Mouse (Mus musculus) kidney, adult 18-20 months (tissue): ENCODE results near the gene Fut2.
"Not testable (repeated sequence)": the region's sequence is repeated elsewhere in the genome, so short reads cannot be mapped to it uniquely, and the experiment has no call there.

Experiments
- DNase-seq: peaks from one replicate; pipeline ENCODE4 v3.0.0; 2021

Gene Fut2

DNA sequence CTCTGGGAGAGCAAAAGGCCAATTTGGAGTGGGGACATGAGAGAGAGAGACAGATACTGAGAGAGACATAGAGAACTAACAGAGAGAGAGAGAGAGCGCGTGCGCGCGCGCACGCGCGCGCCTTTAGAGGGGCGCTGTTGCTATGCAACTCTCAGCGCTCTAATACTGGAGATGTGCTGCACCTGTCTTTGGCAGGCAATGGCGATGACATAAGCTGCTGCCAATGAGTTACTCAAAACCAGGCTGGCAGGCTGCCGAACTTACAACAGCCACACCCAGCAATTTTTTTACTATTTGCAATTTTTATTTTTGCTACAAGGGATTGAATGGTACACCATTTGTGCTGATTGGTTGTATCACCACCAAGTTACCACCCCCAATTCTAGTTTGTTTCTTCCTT lies 1.6 kb upstream of the Fut2 start:
- no peak for DNase-seq

DNA sequence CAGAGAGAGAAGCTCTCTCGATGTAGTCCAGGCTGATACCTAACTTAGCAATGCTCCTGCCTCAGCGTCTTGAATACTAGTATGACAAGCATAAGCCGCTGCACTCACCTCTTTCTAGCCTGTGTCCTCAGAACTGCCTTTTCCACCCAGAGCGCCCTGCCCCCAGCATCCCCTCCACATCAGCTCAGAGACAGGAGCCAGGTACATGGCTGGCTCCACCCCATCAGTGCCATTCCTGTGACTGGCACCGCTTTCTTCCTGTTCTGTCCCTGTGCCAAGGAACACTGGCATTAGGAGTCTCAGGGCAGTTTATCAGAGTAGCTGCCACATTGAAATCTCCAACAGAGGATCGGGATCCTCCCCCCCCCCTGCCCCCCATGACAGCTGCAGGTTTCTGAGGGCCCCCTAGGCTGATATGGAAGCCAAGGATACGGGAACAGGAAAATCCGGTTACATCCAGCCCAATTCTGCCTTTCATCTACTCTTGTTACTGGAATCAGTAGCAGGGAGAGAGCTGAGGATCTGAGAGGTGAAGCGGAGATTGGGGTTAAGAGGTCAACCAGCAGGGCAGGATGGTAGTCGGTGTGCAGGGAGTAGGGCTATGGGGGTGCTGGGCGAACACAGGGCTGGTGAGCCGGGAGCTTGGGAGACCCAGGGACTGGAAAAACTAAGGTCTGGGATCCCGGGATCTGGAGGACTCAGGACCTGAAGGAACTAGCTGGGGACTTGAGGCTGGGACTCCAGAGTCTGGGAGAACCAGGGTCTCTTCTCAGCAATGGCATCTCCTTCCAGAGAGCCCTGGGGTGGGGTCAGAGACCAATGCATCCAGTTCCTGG lies 673 bp downstream of the Fut2 start:
- no peak for DNase-seq

DNA sequence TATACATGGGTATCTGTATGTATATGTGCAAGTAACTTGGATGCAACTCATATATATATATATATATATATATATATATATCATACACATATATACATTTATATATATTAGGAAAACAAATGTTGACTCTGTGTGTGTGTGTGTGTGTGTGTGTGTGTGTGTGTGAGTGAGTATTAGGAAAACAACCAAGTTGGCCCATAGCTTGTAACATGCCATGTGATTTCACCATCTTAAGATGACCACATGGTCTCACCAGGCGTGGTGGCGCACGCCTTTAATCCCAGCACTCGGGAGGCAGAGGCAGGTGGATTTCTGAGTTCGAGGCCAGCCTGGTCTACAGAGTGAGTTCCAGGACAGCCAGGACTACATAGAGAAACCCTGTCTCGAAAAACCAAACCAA lies 4.5 kb downstream of the Fut2 start:
- DNase-seq, result not testable (repeated sequence)

DNA sequence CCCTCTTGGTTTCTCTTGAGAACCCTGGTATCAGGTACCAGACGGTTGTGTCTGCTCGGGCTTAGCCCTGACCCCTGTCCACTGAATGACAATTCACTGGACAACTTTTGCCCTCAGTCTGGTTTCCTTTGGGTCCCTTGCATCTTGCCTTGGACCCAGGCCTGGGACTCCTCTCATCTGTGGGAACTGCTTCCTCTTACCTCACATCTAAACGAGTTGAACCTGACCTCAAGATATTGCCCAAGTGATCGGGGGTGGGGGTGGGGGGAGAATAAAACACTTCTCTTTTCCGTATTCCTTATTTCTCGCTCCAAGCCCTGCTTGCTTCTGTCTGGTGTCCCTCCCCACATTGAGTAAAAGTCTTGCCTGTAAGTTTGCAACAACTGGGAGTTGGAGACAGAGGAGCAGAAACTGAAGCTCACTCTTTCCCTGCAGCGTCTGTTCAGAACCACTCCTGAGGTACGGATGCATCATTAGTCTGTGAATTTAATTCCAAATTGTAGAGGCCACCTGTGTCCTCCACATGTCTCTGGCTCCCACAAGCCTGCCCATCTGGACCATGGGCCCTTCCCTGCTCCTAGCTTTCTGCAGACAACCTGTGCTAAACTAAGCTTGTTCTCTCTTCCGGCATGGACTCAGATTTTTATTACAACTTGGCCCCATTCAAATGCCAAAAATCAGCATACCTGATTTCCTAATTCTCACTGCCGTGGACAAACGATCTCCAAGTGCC lies 5.3 kb downstream of the Fut2 start:
- DNase-seq, result no peak

DNA sequence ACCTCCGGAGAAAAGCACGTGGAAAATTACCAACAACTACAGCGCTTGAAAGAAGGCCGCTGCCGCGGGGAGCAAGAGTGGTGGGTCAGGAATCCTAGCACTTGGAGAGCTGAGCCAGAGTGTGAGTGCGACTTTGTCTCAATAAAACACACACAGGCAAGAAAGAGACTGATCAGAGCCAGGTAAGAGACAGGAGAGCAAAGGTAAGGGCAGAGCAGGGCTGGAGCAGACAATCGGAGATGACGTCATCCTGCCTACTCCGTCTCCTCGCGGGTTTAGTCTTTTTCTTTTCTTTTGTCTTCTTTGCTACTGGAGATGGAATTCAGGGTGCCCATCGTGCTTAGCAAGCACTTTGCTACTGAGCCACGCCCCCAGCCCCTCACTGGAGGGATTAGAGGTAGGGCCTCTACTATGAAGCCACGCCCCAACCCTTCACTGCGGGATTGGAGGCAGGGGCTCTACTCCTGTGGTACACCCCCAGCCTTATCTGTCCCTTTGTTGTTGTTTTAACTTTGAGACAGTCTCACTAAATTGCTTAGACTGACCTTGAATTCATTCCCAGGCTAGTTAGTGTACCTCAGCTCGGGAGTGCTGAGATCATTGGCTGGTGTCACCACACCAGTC lies 11.7 kb downstream of the Fut2 start:
- DNase-seq, result no peak

DNA sequence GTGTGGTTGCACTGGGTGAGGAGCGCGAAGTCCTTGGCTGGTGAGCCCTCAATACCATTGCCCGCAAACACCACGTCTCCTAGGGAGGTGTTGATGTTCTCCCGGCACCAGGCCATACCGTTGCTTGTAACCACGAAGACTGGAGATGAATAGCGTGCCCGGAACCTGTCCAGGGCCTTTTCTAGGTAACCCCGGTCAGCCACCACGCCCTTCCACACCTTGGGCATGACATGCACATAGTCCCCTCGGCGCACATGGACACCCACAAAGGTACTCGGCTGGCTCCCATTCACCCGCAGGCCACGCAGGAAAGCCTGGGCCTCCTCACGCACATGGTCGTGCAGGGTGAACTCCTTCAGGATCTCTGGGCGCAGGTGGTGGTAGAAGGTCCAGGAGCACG lies 15.7 kb downstream of the Fut2 start:
- not testable (repeated sequence) for DNase-seq

DNA sequence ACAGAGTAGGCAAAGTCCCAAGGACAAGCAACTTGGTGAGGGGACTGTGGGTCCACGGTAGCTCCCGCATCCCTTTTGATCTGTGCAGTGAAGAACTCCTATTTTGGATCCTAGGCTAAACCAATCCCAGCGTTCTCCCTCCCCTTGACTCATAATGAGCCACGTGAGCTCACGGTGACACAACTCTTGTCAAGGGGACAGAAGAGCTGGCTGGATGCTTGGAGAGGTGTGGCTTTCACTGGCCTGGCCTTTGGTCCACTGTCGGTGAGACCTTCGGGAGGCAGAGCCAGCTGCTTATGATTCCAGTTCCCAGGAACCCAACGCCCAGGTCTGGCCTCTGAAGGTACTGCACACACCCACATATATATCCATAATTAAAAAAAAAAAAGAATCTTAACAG lies 16.8 kb downstream of the Fut2 start:
- DNase-seq, result no peak

DNA sequence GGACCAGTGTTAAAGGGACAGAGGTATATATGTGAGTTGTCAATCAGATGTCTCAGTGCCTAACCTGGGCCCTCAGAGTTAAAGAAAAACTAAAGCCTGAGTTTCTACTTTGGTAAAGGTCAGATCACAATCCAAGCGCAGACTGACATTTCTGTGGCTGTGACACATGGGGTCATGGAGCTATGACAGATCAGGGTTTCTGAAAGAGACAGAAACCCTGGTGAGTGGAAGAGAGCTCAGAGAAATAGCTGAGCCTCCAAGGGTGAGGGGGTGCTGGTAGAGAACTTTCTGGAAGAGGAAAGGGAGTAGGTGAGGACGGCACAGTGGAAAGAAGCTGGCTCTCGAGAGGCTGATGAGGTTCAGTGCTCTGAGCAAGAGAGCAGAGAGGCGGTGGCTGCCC lies 19.5 kb downstream of the Fut2 start:
- no peak for DNase-seq

DNA sequence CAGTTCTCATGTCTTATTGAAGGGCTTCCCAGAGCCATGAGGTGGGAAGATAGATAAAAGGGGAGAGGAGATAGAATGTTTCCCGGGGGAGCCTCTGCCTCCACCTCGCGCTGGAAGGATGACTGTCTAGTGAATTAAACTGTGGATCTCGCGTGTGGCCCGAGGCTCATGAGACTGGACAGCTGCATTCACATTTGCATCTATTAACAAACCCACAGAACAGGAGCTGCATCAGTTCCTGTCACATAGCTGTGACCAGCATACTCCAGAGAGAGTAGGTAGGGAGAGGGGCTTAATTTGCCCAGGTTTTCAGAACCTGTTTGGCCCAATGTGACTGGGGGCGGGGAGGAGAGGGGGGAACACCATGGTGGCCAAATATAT lies 20.6 kb downstream of the Fut2 start:
- DNase-seq, result no peak

DNA sequence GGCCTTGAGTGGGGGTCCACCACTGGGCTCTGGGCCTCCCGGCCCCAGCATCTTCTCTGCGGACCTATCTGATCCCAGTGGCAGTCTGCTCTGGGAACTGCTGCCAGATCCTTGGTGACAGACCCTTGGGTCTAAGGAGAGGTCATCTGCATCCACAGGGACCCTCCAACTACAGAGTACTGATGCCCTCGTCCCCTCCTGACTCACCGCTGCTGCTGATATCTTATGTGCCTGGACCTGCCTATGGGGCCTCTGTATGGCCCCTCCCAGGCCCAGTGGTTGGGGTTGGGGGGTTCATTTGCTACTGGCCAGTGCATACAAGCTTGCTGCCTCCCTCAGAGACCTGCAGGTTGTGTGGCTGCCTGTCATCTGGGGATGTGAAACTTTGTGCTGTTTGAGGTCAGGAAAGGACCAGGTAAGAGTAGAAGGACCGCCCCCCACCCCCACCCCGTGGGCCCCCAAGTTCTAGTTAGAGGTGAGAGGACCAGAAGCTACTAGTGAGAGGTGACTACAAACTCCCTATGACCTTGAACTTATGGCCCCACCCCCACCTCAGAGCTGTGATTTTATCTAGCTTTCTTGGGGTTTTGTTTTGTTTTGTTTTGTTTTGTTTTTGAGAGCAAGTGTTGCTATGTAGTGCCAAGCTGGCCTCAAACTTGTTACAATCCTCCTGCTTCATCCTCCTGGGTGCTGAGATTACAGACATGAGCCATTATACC lies 21.2 kb downstream of the Fut2 start:
- no peak for DNase-seq

DNA sequence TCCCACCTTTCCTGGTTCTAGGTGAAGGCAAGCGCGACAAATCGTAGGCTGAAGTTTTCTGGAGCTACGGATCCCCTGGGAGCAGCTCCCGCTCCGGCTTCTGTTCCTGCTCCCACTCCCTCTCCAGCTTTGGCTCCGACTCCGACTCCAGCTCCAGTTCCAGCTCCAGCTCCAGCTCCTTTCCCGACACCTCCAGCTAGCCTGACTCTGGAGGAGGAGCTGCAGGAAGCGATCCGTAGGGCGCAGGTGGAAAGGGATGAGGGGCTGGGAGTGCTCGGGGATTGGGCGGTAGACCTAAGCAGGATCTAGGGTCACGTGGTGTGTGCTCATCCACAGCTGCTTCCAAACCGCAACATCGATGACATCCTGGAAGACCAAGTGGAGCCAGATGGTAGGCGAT lies 22.0 kb downstream of the Fut2 start:
- DNase-seq, result no peak

DNA sequence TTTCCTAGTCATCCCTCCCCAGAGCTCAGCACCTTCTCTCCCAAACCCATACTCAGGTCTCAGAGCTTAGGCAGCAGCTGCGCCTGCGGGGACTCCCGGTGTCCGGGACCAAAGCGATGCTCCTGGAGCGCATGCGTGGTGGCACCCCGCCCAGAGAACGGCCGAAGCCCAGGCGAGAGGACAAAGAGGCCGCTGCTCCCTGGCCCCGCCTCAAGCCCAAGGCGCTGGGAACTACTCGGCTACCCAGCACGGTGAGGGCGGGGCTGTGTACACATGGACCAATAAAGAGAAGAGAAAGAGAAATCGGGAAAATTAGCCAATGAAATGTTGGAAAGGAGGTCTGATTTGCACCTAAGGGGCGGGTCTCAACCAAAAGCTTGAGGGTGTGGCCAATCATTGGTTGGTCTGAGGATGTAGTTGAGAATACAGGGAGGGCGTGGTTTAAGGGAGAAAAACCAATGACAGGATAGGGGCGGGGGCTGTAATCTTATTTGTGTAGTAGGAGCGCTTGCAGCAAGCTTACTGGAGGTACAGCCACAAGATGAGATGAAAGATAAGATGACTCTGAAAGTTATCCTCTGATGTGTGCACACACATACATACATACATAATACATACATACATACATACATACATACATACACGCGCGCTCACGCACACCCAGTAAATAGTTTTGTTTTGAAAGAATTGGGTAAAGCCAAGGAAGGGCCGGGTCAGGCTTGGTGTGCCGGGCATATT lies 22.6 kb downstream of the Fut2 start:
- peak; percentile 83 for DNase-seq

DNA sequence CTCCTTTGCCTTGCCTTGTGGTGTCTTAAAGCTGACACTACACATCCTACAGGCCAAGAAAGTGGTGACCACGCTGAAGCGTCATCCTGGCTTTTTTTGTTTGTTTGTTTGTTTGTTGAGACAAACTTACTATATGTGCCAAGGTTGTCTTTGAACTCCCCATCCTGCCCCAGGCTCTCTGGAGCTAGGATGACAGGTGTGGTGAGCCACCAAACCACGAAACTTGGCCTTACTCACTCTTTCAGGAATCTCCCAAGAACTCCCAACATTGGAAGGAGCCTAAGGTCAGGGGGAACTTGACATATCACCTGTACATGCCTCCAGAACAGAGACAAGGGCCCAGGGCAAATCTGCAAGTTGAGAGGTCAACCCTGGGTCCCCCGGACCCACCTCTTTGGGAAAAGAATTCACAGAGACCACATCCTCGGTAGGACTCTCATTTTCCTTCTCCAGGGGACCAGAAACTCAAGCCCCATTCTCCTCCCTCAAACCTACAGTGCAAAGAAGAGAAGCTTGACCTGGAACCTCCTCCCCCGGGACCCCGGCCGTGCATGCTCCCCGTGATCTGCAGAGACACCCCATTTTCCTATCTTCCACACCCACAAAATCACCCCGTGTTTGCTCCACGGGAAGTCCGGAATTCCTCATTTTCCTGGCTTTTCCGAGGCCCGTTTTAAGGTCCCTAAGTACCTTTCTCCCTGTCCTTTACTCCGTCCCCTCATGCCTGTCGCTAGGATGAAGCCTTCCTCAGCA lies 23.5 kb downstream of the Fut2 start:
- DNase-seq, result no peak

DNA sequence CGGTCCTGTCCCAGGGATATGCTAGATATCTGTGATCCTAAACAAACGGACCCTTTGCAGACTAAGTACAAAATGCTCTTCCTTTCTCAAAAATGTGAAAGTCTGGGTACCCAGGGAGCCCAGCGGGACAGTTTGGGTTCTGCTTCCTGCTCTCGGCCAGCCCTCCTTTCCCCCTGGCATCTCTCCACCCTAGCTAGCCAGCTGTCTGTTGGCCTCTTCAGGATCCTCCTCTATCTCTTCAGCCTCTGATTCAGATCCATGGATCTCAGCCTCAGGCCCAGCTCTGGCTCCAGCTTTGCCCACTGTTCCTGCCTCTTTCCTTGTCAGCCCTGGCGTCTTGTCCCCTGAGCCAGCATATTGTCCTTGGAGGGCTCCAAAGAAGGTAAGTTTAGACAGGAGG lies 24.1 kb downstream of the Fut2 start:
- no peak for DNase-seq

DNA sequence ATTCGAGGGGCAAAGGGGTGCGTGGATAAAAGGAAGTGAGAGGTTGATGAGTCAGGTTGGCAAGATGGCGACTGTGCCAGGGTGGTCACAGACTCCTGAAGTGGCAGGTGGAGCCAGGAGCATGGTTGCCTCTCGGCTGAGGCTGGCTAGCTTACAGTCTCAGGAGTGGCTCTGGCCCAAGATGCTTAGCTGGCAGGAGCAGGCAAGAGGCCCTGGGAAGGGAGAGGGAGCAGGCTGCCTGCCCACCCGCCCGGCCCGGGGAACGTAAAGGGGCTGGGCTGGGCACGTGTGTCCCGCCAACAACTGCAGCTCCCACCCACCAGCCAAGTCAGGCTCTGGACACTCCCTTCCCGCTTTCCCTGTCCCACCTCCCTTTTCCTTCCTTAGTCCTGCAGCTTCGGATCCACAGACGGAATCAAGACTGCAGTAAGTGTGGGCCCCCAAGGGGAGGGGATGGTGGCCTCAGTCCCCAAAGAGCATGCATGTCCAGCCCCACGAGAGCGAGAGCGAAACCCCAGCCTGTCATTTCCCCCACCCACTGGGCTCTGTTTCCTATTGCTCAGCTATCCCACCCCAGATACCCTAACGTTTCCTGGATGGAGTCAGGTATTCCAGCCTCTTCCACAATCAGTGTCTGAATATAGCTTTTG lies 24.7 kb downstream of the Fut2 start:
- DNase-seq, result no peak

DNA sequence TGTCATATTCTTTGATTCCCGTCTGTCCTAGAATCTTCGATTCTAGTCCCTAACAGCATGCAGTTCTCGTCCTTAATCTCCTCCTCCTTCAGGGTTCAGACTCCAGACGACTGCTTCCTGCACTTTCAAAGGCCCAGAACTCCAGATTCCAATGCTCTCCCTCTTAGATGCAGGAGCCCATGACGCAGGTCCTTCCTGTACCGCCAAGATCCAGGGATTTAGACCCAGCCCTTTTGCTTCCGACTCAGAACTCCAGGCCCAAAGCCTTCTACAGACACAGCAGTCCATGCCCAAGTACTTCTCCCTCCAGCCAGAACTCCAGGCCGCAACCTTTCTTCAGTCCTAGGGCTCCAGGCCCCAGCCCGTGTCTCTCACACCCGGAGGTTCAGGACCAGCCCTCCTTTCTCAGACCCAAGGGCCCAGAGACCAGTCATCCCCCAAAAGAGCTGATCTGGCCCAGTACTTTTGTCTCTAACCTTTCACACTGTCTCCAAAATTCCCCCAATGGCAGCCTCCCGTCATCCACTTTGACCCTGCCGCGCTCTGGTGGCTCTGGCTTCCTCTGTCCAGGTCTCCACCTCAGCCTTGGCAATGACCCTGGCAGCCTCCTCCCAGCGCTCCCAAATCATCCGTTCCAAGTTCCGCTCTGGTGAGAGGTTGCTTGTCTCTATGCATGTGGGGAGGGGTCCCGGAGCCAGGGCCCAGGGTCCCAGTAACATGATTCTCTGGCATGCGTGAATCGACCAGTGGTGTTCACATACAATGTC lies 25.8 kb downstream of the Fut2 start:
- no peak for DNase-seq

DNA sequence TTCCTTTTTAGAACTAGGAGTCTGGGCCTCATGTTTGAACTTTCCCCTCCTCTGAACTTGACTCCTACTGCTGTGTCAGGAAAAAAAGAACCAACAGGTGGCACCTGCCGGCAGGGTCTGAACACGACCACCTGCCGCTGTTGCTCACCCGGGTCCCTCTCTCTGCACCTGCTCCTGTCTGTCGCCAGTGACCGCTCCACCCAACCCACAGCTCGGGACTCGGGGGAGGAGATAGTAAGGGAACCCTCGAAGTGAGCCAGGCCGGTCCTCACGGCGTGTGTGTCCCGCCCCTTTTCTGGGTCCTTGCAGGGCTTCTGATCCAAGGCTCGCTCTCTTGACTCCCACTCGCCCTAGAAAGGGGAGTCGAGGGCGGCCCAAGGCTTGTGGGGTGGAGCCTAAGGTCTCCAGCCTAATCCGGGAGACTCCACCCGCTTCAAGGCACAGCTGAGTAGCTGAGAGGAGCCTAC lies 26.6 kb downstream of the Fut2 start, which contains the start of gene Mamstr:
Gene Mamstr (plus strand): TSS at position 417 of the 467 bp plus-strand sequence.
- no peak for DNase-seq

DNA sequence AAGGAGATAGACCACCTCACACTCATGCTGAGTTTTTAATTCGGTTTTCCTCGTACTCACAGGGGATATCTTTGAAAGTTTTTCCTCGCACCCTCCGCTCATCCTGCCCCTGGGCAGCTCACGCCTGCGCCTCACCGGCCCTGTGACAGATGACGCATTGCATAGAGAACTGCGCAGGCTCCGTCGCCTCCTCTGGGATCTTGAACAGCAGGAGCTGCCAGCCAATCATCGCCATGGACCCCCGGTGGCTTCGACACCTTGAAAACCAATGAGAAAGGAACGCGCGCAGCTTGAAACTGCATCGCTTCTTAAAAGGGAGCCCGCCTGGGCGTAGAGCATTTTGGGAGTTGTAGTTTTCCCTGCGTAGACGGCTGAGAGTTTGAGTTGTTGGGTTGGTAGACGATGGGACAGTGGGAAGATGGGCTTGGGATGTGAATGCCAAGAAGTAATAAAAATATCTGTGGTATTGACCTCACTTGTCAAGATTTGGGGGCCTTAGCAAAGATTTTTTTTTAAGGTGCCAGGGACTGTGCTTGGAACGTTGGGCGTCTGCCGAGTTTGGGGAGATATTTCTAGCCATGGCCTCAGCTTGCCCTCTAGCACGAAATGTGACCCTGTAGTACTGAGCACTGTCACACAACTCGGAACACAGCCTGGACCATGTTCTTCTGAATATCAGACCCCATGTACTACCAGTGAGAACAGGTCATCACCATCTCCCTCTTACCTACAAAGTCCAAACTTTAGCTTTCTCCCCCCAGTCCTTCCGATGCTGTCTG lies 27.4 kb downstream of the Fut2 start:
- peak; percentile 84 for DNase-seq

DNA sequence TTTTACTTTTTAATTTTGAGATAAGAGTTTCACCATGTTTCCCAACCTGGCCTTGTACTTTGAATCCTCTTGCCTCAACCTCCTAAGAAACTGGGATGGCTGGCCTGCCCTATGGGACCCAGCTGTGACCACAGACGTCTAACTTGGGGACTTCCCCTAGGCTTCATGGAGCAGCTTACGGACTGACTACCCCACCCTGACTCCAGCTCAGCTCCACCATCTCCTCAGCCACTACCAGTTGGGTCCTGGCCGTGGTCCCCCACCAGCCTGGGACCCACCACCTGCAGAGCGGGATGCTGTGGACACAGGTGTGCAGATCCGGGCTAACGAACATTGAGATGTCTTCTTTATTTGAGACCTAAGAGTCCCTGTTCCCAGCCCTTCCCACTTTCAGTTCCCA lies 28.5 kb downstream of the Fut2 start:
- no peak for DNase-seq
